19 mouse cellular contexts compared by ENCODE assay signal in genomic region chr5:14162579-14162978, GRCm38 (mm10).
DNase-seq lines count a peak whose midpoint lies in the region; ATAC-seq and TF ChIP-seq lines count a peak whose summit lies in the region.
"Had no signal": no experiment of that assay in that cellular context is flagged by ENCODE, and none has a peak within 500 bp of the region (broad histone marks: within the 10 kb centered on the region; RNA-seq: fewer than 3 reads in every experiment).

No protein-coding gene starts in this region.

- TF ChIP-seq CTCF in midbrain, postnatal 0 days (IDR thresholded peaks at IDR 0.05) = no peak
- no peak for TF ChIP-seq CTCF in MEL (IDR thresholded peaks at IDR 0.05 in 2 of 3, conservative IDR thresholded peaks at IDR 0.05 in 1 of 3; ENCODE audit: control insufficient read depth in 1 of 3, insufficient read depth in 1 of 3, low read depth in 2 of 3, low read length in 3 of 3, poor library complexity in 1 of 3, severe bottlenecking in 1 of 3)
- no peak for TF ChIP-seq CTCF in hindbrain, postnatal 0 days (IDR thresholded peaks at IDR 0.05; ENCODE audit: low read depth)
- TF ChIP-seq CTCF in liver, postnatal 0 days (IDR thresholded peaks at IDR 0.05; ENCODE audit: low read depth) = no peak

- no peak for TF ChIP-seq POLR2A in MEL (IDR thresholded peaks at IDR 0.05; ENCODE audit: control insufficient read depth in 1 of 2, insufficient read depth in 1 of 2, low read depth in 1 of 2, low read length in 2 of 2, poor library complexity in 1 of 2)

- H3K27ac ChIP-seq in forebrain, embryonic 15.5 days (replicated peaks) = no peak overlapping the region
- no peak overlapping the region for H3K27ac ChIP-seq in forebrain, embryonic 11.5 days (ENCODE audit: low read depth, low read length)
- H3K27ac ChIP-seq in midbrain, postnatal 0 days (ENCODE audit: low read depth, low read length) = no peak overlapping the region
- H3K27ac ChIP-seq in midbrain, embryonic 13.5 days = no peak overlapping the region
- no peak overlapping the region for H3K27ac ChIP-seq in MEL (ENCODE audit: control insufficient read depth, low read depth, low read length)
- no peak overlapping the region for H3K27ac ChIP-seq in hindbrain, postnatal 0 days
- H3K27ac ChIP-seq in heart, embryonic 10.5 days = no peak overlapping the region
- H3K27ac ChIP-seq in liver, postnatal 0 days (ENCODE audit: low read depth) = no peak overlapping the region
- H3K27ac ChIP-seq: midbrain, embryonic 15.5 days had no signal

- ATAC-seq in forebrain, embryonic 15.5 days (replicated peaks) = 0 out of 2 replicates have a peak, but pooled peaks have one; percentile 35
- no peak for ATAC-seq in forebrain, embryonic 11.5 days (replicated peaks; ENCODE audit: low FRiP score)
- no peak for ATAC-seq in midbrain, postnatal 0 days (ENCODE audit: low FRiP score)
- ATAC-seq in midbrain, embryonic 13.5 days = no peak
- ATAC-seq in hindbrain, postnatal 0 days = no peak
- ATAC-seq in liver, postnatal 0 days = no peak
- ATAC-seq: forebrain, embryonic 14.5 days; inflammation-experienced regulatory T-cells, adult 6 months; midbrain, embryonic 15.5 days had no signal

- H3K4me2 ChIP-seq in forebrain, embryonic 15.5 days (replicated peaks) = no peak overlapping the region
- no peak overlapping the region for H3K4me2 ChIP-seq in forebrain, embryonic 11.5 days (ENCODE audit: low read depth, low read length, severe bottlenecking)
- H3K4me2 ChIP-seq in midbrain, postnatal 0 days (ENCODE audit: low read depth, low read length, poor library complexity, severe bottlenecking) = no peak overlapping the region
- no peak overlapping the region for H3K4me2 ChIP-seq in midbrain, embryonic 13.5 days (replicated peaks)
- H3K4me2 ChIP-seq in hindbrain, postnatal 0 days (ENCODE audit: low read depth, low read length) = no peak overlapping the region
- no peak overlapping the region for H3K4me2 ChIP-seq in liver, postnatal 0 days (ENCODE audit: low read depth, low read length)
- H3K4me2 ChIP-seq: midbrain, embryonic 15.5 days had no signal

- 60% methylated on average over 5 of the region's 5 CpGs for WGBS in forebrain, embryonic 15.5 days
- 89% methylated on average over 5 of the region's 5 CpGs for WGBS in forebrain, embryonic 11.5 days
- 78% methylated on average over 5 of the region's 5 CpGs for WGBS in midbrain, postnatal 0 days
- 82% methylated on average over 5 of the region's 5 CpGs for whole genome bisulfite sequencing in midbrain, embryonic 13.5 days
- 51% methylated on average over 5 of the region's 5 CpGs for WGBS in hindbrain, postnatal 0 days
- 84% methylated on average over 5 of the region's 5 CpGs for WGBS in heart, embryonic 10.5 days
- 76% methylated on average over 5 of the region's 5 CpGs for WGBS in liver, postnatal 0 days (ENCODE audit: insufficient replicate concordance)

- no peaks in the 10 kb centered on the region for H3K27me3 ChIP-seq in forebrain, embryonic 15.5 days
- no peaks in the 10 kb centered on the region for H3K27me3 ChIP-seq in forebrain, embryonic 11.5 days (ENCODE audit: control insufficient read depth, insufficient read depth, low read length)
- no peaks in the 10 kb centered on the region for H3K27me3 ChIP-seq in midbrain, postnatal 0 days (ENCODE audit: insufficient read depth, low read length)
- no peaks in the 10 kb centered on the region for H3K27me3 ChIP-seq in midbrain, embryonic 13.5 days
- no peaks in the 10 kb centered on the region for H3K27me3 ChIP-seq in MEL (ENCODE audit: control insufficient read depth in 1 of 2, insufficient read depth in 2 of 2, low read length in 2 of 2)
- H3K27me3 ChIP-seq in hindbrain, postnatal 0 days (ENCODE audit: insufficient read depth, low read length) = no peaks in the 10 kb centered on the region
- no peaks in the 10 kb centered on the region for H3K27me3 ChIP-seq in heart, embryonic 10.5 days (ENCODE audit: insufficient read depth, poor library complexity, severe bottlenecking)
- H3K27me3 ChIP-seq in liver, postnatal 0 days (ENCODE audit: insufficient read depth, low read length) = no peaks in the 10 kb centered on the region
- H3K27me3 ChIP-seq: midbrain, embryonic 15.5 days had no signal

- H3K9me3 ChIP-seq in forebrain, embryonic 15.5 days = no peaks in the 10 kb centered on the region
- H3K9me3 ChIP-seq in forebrain, embryonic 11.5 days (ENCODE audit: control insufficient read depth, low read length) = no peaks in the 10 kb centered on the region
- no peaks in the 10 kb centered on the region for H3K9me3 ChIP-seq in midbrain, postnatal 0 days (ENCODE audit: low read length)
- H3K9me3 ChIP-seq in midbrain, embryonic 13.5 days = no peaks in the 10 kb centered on the region
- H3K9me3 ChIP-seq in MEL (replicated peaks; ENCODE audit: insufficient read depth, low read length) = no peaks in the 10 kb centered on the region
- no peaks in the 10 kb centered on the region for H3K9me3 ChIP-seq in hindbrain, postnatal 0 days (ENCODE audit: low read length)
- no peaks in the 10 kb centered on the region for H3K9me3 ChIP-seq in heart, embryonic 10.5 days
- H3K9me3 ChIP-seq in liver, postnatal 0 days (ENCODE audit: low read length) = no peaks in the 10 kb centered on the region
- H3K9me3 ChIP-seq: midbrain, embryonic 15.5 days had no signal

- no peak for DNase-seq in forebrain, embryonic 11.5 days (ENCODE audit: low spot score)
- DNase-seq in midbrain, postnatal 0 days (ENCODE audit: low spot score) = peak; percentile 14
- DNase-seq in MEL (ENCODE audit: low read depth, low spot score) = peak; percentile 8
- DNase-seq in hindbrain, postnatal 0 days (ENCODE audit: low spot score) = peak; percentile 23
- DNase-seq in heart, embryonic 10.5 days (ENCODE audit: low spot score) = no peak
- no peak for DNase-seq in liver, postnatal 0 days
- DNase-seq: adrenal gland, adult 8-10 months; cerebellum, adult 9-10 months; embryo, embryonic 11 days; gastrocnemius, postnatal 36 days; heart, postnatal 10 days; kidney, adult 9 months; left cerebral cortex, postnatal 4 days; thymus, adult 18-20 months had no signal

- no peaks in the 10 kb centered on the region for H3K4me1 ChIP-seq in forebrain, embryonic 15.5 days
- H3K4me1 ChIP-seq in forebrain, embryonic 11.5 days (replicated peaks; ENCODE audit: control insufficient read depth, insufficient read depth, low read length) = no peaks in the 10 kb centered on the region
- no peaks in the 10 kb centered on the region for H3K4me1 ChIP-seq in midbrain, postnatal 0 days (ENCODE audit: insufficient read depth, low read length)
- H3K4me1 ChIP-seq in midbrain, embryonic 13.5 days (replicated peaks) = no peaks in the 10 kb centered on the region
- H3K4me1 ChIP-seq in MEL (ENCODE audit: control insufficient read depth in 1 of 2, insufficient read depth in 2 of 2, low read length in 2 of 2) = no peaks in the 10 kb centered on the region
- no peaks in the 10 kb centered on the region for H3K4me1 ChIP-seq in hindbrain, postnatal 0 days (ENCODE audit: insufficient read depth, low read length)
- no peaks in the 10 kb centered on the region for H3K4me1 ChIP-seq in heart, embryonic 10.5 days
- H3K4me1 ChIP-seq in liver, postnatal 0 days (ENCODE audit: insufficient read depth) = no peaks in the 10 kb centered on the region
- H3K4me1 ChIP-seq: midbrain, embryonic 15.5 days had no signal

- no peaks in the 10 kb centered on the region for H3K79me2 ChIP-seq in MEL (ENCODE audit: control insufficient read depth, insufficient read depth, low read length, poor library complexity)

- no peak overlapping the region for H3K9ac ChIP-seq in forebrain, embryonic 15.5 days (replicated peaks)
- H3K9ac ChIP-seq in forebrain, embryonic 11.5 days (ENCODE audit: low read length) = no peak overlapping the region
- H3K9ac ChIP-seq in midbrain, postnatal 0 days (replicated peaks; ENCODE audit: low read length, poor library complexity, severe bottlenecking) = no peak overlapping the region
- H3K9ac ChIP-seq in midbrain, embryonic 13.5 days (replicated peaks) = no peak overlapping the region
- no peak overlapping the region for H3K9ac ChIP-seq in MEL (ENCODE audit: control insufficient read depth, low read depth, low read length, poor library complexity, severe bottlenecking)
- no peak overlapping the region for H3K9ac ChIP-seq in hindbrain, postnatal 0 days (replicated peaks; ENCODE audit: low read length)
- H3K9ac ChIP-seq in liver, postnatal 0 days (replicated peaks) = no peak overlapping the region
- H3K9ac ChIP-seq: midbrain, embryonic 15.5 days had no signal

- no peak for TF ChIP-seq RAD21 in MEL (IDR thresholded peaks at IDR 0.05; ENCODE audit: low read depth, low read length)

- no peak overlapping the region for H3K4me3 ChIP-seq in forebrain, embryonic 15.5 days
- H3K4me3 ChIP-seq in forebrain, embryonic 11.5 days (ENCODE audit: low read depth, low read length) = no peak overlapping the region
- no peak overlapping the region for H3K4me3 ChIP-seq in midbrain, postnatal 0 days (ENCODE audit: low read depth, low read length)
- no peak overlapping the region for H3K4me3 ChIP-seq in midbrain, embryonic 13.5 days (replicated peaks)
- H3K4me3 ChIP-seq in MEL (ENCODE audit: control insufficient read depth in 1 of 2, insufficient read depth in 1 of 2, low read depth in 2 of 2, low read length in 2 of 2) = no peak overlapping the region
- no peak overlapping the region for H3K4me3 ChIP-seq in hindbrain, postnatal 0 days (ENCODE audit: low read length)
- no peak overlapping the region for H3K4me3 ChIP-seq in heart, embryonic 10.5 days
- H3K4me3 ChIP-seq in liver, postnatal 0 days (ENCODE audit: low read depth, low read length) = no peak overlapping the region
- H3K4me3 ChIP-seq: midbrain, embryonic 15.5 days had no signal

- no peak for TF ChIP-seq EP300 in MEL (IDR thresholded peaks at IDR 0.05; ENCODE audit: low read depth in 1 of 2, low read length in 2 of 2)
- no peak for TF ChIP-seq EP300 in liver, postnatal 0 days (IDR thresholded peaks at IDR 0.05; ENCODE audit: low read depth)

- no peaks in the 10 kb centered on the region for H3K36me3 ChIP-seq in forebrain, embryonic 15.5 days
- no peaks in the 10 kb centered on the region for H3K36me3 ChIP-seq in forebrain, embryonic 11.5 days (ENCODE audit: control insufficient read depth, insufficient read depth, low read length)
- no peaks in the 10 kb centered on the region for H3K36me3 ChIP-seq in midbrain, postnatal 0 days (ENCODE audit: insufficient read depth, low read length)
- H3K36me3 ChIP-seq in midbrain, embryonic 13.5 days = no peaks in the 10 kb centered on the region
- H3K36me3 ChIP-seq in MEL (ENCODE audit: control insufficient read depth in 1 of 2, insufficient read depth in 2 of 2, low read length in 2 of 2) = no peaks in the 10 kb centered on the region
- no peaks in the 10 kb centered on the region for H3K36me3 ChIP-seq in hindbrain, postnatal 0 days (ENCODE audit: insufficient read depth, low read length)
- H3K36me3 ChIP-seq in heart, embryonic 10.5 days = no peaks in the 10 kb centered on the region
- H3K36me3 ChIP-seq in liver, postnatal 0 days (replicated peaks; ENCODE audit: insufficient read depth, low read length) = no peaks in the 10 kb centered on the region
- H3K36me3 ChIP-seq: midbrain, embryonic 15.5 days had no signal

TF ChIP-seq in MEL, 35 proteins besides CTCF, POLR2A, EP300 and RAD21 (continues in another document):
- no peak for TF ChIP-seq ELF1 (IDR thresholded peaks at IDR 0.05; ENCODE audit: low read depth, low read length)
- no peak for TF ChIP-seq MAX (IDR thresholded peaks at IDR 0.05; ENCODE audit: low read length)
- TF ChIP-seq KAT2A (conservative IDR thresholded peaks at IDR 0.05; ENCODE audit: low read depth, low read length) = no peak
- no peak for TF ChIP-seq MXI1 (IDR thresholded peaks at IDR 0.05; ENCODE audit: low read depth, low read length)

Comparison
In these comparisons a context has a peak if more than half of its experiments do, and no peak if none do; other contexts are left out.
1. DNase-seq: peak in midbrain, postnatal 0 days (single experiment), MEL (single experiment) and hindbrain, postnatal 0 days (single experiment); none in forebrain, embryonic 11.5 days (single experiment), heart, embryonic 10.5 days (single experiment) and liver, postnatal 0 days (single experiment).